Mouse (Mus musculus) myocyte (in vitro differentiated cells): Measurements from ENCODE around the gene Timp4. TPM values are rescaled to one million over a fixed set of nuclear protein-coding genes. Genes with fewer than 3 reads are reported as not detected.

Experiments used
- H3K27me3 ChIP-seq: one replicate; pipeline ENCODE4 v1.6.1; 2011; ENCODE audit not compliant: control insufficient read depth, insufficient read depth, insufficient read length
- H3K36me3 ChIP-seq: one replicate; pipeline ENCODE4 v1.6.1; 2011; ENCODE audit not compliant: control insufficient read depth, insufficient read depth
- H3K4me2 ChIP-seq: one replicate; pipeline ENCODE4 v1.6.1; 2011; ENCODE audit warnings: low read depth, control low read depth
- H3K4me3 ChIP-seq: one replicate; pipeline ENCODE4 v1.5.1; 2011; ENCODE audit warnings: mild to moderate bottlenecking, control low read depth, moderate library complexity
- H3K79me2 ChIP-seq: one replicate; pipeline ENCODE4 v1.6.1; 2011; ENCODE audit not compliant: control insufficient read depth, insufficient read depth
- H3ac ChIP-seq: one replicate; pipeline ENCODE4 v1.6.1; 2011; ENCODE audit not compliant: control insufficient read depth, insufficient read length
- CEBPB ChIP-seq: IDR thresholded peaks from 2 replicates; pipeline ENCODE4 v1.6.1; 2011; ENCODE audit warnings: mild to moderate bottlenecking, moderate library complexity; ENCODE audit not compliant: poor library complexity, insufficient read depth, severe bottlenecking
- E2F4 ChIP-seq: IDR thresholded peaks from one replicate; pipeline ENCODE4 v1.6.1; 2011; ENCODE audit warnings: mild to moderate bottlenecking, control low read depth, moderate library complexity; ENCODE audit not compliant: insufficient read depth
- MAX ChIP-seq: IDR thresholded peaks from one replicate; pipeline ENCODE4 v1.6.1; 2011; ENCODE audit warnings: low read depth, mild to moderate bottlenecking, control low read depth
- MYOD1 ChIP-seq, 3 experiments: IDR thresholded peaks; one replicate each; pipeline ENCODE4 v1.6.1; 2011; ENCODE audit warnings: control low read depth in 2 of 3, low read depth in 2 of 3, mild to moderate bottlenecking in 2 of 3, moderate library complexity in 1 of 3; ENCODE audit not compliant: insufficient read length in 2 of 3, control insufficient read depth in 1 of 3
- MYOG ChIP-seq, 3 experiments: IDR thresholded peaks; one replicate each; pipeline ENCODE4 v1.6.1; 2011; ENCODE audit warnings: control low read depth in 2 of 3, low read depth in 2 of 3, mild to moderate bottlenecking in 2 of 3; ENCODE audit not compliant: insufficient read length in 2 of 3, control insufficient read depth in 1 of 3, insufficient read depth in 1 of 3
- POLR2A ChIP-seq: IDR thresholded peaks from one replicate; pipeline ENCODE4 v1.6.1; 2011; ENCODE audit warnings: low read depth, mild to moderate bottlenecking, control low read depth, moderate library complexity; ENCODE audit not compliant: insufficient read length
- POLR2AphosphoS2 ChIP-seq: IDR thresholded peaks from one replicate; pipeline ENCODE4 v1.6.1; 2011; ENCODE audit warnings: low read depth, control low read depth; ENCODE audit not compliant: insufficient read length
- REST ChIP-seq: IDR thresholded peaks from one replicate; pipeline ENCODE4 v1.6.1; 2011; ENCODE audit warnings: mild to moderate bottlenecking, control low read depth, moderate library complexity; ENCODE audit not compliant: insufficient read depth, insufficient read length
- SRF ChIP-seq: IDR thresholded peaks from one replicate; pipeline ENCODE4 v1.6.1; 2011; ENCODE audit warnings: low read depth; ENCODE audit not compliant: control insufficient read depth, insufficient read length
- TCF12 ChIP-seq: IDR thresholded peaks from one replicate; pipeline ENCODE4 v1.6.1; 2011; ENCODE audit warnings: mild to moderate bottlenecking, control low read depth; ENCODE audit not compliant: poor library complexity, insufficient read depth, severe bottlenecking
- TCF3 ChIP-seq: IDR thresholded peaks from one replicate; pipeline ENCODE4 v1.6.1; 2011; ENCODE audit warnings: low read depth, control low read depth; ENCODE audit not compliant: insufficient read length
- USF1 ChIP-seq: IDR thresholded peaks from one replicate; pipeline ENCODE4 v1.6.1; 2011; ENCODE audit warnings: low read depth, mild to moderate bottlenecking, control low read depth, moderate library complexity
- polyA plus RNA-seq: library from polyadenylated mRNA; unstranded; fragments of >200 nt; fragmentation: generic; extraction: Trizol; gene quantifications from one replicate; pipeline ENCODE4 v1.2.1, GENCODE M21; 2012; ENCODE audit warnings: missing spikeins

Gene Timp4
- polyA plus RNA-seq, 1 experiment = 0.02 TPM

DNA sequence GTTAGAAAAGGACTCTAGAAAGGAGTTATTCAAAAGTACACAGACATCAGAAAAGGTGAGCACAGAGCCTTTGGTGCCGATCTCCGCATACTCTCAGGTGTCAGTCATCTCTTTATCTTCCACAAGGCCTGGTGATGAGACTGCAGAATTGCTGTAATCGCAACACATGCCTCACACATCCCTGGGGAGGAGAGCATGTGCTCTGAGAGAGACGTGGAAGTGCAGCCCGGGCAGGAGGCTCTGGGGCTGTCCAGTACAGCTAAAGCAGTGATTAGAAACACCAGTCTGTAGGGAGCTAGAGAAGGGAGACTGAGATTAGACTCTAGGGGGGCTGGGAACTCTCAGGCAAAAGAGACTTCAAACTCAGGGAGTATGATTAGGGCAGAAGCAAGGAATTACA lies 38.6 kb upstream of the Timp4 start:
- no peaks in the 10 kb centered on the region for H3K36me3 ChIP-seq
- H3K27me3 ChIP-seq = no peaks in the 10 kb centered on the region
- TF ChIP-seq E2F4 (no peak), POLR2A (no peak), MYOG (IDR thresholded peaks at IDR 0.05; ENCODE audit: control insufficient read depth in 1 of 3, insufficient read depth in 1 of 3, insufficient read length in 2 of 3, low read depth in 2 of 3) (no peak), SRF (no peak), MAX (no peak), TCF12 (no peak), REST (no peak), TCF3 (no peak), POLR2AphosphoS2 (no peak), CEBPB (no peak), MYOD1 (IDR thresholded peaks at IDR 0.05; ENCODE audit: control insufficient read depth in 1 of 3, insufficient read length in 2 of 3, low read depth in 2 of 3) (no peak), USF1 (no peak)
- no peak overlapping the region for H3K4me2 ChIP-seq
- no peaks in the 10 kb centered on the region for H3K79me2 ChIP-seq
- no peak overlapping the region for H3K4me3 ChIP-seq
- H3ac ChIP-seq = no peak overlapping the region

DNA sequence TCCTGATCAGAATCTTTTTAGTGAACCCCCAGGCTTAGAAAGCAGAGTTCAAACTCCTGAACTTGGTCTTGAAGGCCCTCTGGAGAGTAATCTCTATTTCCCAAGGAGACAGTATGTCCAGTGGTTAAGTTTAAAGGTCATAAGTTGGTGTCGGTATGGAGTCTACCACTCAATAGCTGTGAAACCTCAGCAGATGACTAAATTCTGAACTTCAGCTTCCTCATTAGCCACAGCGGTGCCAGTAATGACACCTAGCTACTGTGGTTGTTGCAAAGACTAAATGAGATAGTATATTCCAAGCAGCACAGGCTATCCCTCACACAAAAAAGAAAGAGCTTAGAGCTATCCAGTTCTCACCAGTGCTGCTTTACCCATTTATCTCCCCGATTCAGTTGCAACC lies 36.2 kb upstream of the Timp4 start:
- no peak overlapping the region for H3K4me2 ChIP-seq
- H3K4me3 ChIP-seq = no peak overlapping the region
- no peaks in the 10 kb centered on the region for H3K36me3 ChIP-seq
- no peak for TF ChIP-seq MYOG (IDR thresholded peaks at IDR 0.05; ENCODE audit: control insufficient read depth in 1 of 3, insufficient read depth in 1 of 3, insufficient read length in 2 of 3, low read depth in 2 of 3)
- no peak for TF ChIP-seq REST
- TF ChIP-seq POLR2AphosphoS2 = no peak
- TF ChIP-seq CEBPB = no peak
- TF ChIP-seq TCF3 = no peak
- TF ChIP-seq SRF = no peak
- no peak for TF ChIP-seq USF1
- TF ChIP-seq MAX = no peak
- TF ChIP-seq E2F4 = no peak
- no peak for TF ChIP-seq MYOD1 (IDR thresholded peaks at IDR 0.05; ENCODE audit: control insufficient read depth in 1 of 3, insufficient read length in 2 of 3, low read depth in 2 of 3)
- no peak for TF ChIP-seq TCF12
- no peak for TF ChIP-seq POLR2A
- H3K79me2 ChIP-seq = no peaks in the 10 kb centered on the region
- H3K27me3 ChIP-seq = no peaks in the 10 kb centered on the region
- H3ac ChIP-seq = no peak overlapping the region

DNA sequence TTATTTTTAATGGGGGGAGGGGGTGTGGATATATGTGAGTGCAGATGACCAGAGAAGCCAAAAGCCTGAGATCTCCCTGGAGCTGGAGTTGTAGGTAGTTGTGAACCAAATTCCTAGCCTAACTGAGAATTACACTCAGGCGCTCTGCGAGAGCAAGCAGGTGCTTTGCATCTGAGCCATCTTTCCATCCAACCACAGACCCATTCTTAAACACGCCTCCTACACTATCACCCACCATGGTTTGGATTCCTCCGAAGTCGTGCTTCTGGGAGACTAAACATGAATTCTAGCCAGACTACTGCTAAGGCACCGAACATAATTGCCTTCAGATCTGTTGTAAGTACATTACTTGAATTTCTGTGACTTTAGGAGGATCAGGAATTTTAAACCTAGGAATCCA lies 34.4 kb upstream of the Timp4 start:
- Histone ChIP-seq H3K79me2 (no peaks in the 10 kb centered on the region), H3K27me3 (no peaks in the 10 kb centered on the region), H3ac (no peak overlapping the region)

DNA sequence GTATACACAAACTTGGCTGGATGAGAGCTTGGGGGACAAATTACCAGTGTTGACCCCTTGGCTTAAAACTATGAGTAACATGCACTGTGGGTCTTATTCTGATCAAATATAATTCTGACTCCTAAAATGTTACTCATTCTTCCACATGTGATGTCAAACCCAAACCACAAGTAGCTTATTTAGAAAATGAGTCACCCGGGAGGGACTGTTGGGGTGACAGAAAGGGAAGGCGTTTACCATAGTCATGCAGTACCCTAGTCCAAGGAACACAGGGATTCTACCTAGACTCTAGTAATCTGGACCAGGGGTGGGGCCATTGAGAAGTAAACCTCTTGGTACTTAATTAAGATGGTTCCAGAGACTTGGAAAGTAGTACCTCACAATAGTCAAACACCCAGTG lies 32.1 kb upstream of the Timp4 start:
- Histone ChIP-seq H3ac (no peak overlapping the region), H3K4me2 (peak overlapping the region; percentile 38), H3K4me3 (no peak overlapping the region), H3K36me3 (no peaks in the 10 kb centered on the region), H3K79me2 (no peaks in the 10 kb centered on the region), H3K27me3 (no peaks in the 10 kb centered on the region)
- TF ChIP-seq TCF12 (no peak), USF1 (peak; percentile 49)

More for the DNA sequence above, 34.4 kb upstream of the Timp4 start:
- Histone ChIP-seq H3K4me3 (no peak overlapping the region), H3K36me3 (no peaks in the 10 kb centered on the region), H3K4me2 (no peak overlapping the region)
- no peak for TF ChIP-seq USF1
- no peak for TF ChIP-seq TCF3
- TF ChIP-seq SRF = no peak
- no peak for TF ChIP-seq POLR2A
- TF ChIP-seq MYOG (IDR thresholded peaks at IDR 0.05; ENCODE audit: control insufficient read depth in 1 of 3, insufficient read depth in 1 of 3, insufficient read length in 2 of 3, low read depth in 2 of 3) = no peak
- TF ChIP-seq CEBPB = no peak
- no peak for TF ChIP-seq MAX
- no peak for TF ChIP-seq POLR2AphosphoS2
- TF ChIP-seq E2F4 = no peak
- no peak for TF ChIP-seq MYOD1 (IDR thresholded peaks at IDR 0.05; ENCODE audit: control insufficient read depth in 1 of 3, insufficient read length in 2 of 3, low read depth in 2 of 3)
- no peak for TF ChIP-seq REST
- no peak for TF ChIP-seq TCF12

DNA sequence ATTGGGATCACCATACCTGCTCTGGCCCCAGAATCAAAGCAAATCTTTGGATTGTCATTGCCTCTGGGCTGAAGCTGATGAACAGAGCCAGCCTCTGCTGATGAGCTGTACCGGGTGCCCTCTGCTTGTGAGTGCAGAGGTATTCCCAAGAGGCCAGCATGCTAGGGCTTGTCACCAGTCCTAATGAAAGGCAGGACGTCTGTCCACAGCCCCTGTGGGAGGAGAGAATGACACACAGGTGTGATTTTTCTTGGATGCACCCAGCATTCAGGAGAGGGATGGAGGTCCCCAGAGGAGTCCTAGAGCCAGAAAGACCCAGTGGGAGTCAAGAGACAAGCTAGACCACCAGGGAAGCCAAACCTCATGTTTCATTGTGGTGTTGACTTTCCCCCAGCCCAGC lies 27.6 kb upstream of the Timp4 start:
- H3ac ChIP-seq = no peak overlapping the region
- H3K36me3 ChIP-seq = no peaks in the 10 kb centered on the region
- no peaks in the 10 kb centered on the region for H3K27me3 ChIP-seq
- no peak overlapping the region for H3K4me3 ChIP-seq
- TF ChIP-seq TCF12 (no peak), MYOG (IDR thresholded peaks at IDR 0.05; ENCODE audit: control insufficient read depth in 1 of 3, insufficient read depth in 1 of 3, insufficient read length in 2 of 3, low read depth in 2 of 3) (no peak), POLR2A (no peak), CEBPB (no peak), POLR2AphosphoS2 (no peak), MAX (no peak), SRF (no peak), E2F4 (no peak), TCF3 (no peak), MYOD1 (IDR thresholded peaks at IDR 0.05; ENCODE audit: control insufficient read depth in 1 of 3, insufficient read length in 2 of 3, low read depth in 2 of 3) (no peak), REST (no peak), USF1 (no peak)
- H3K79me2 ChIP-seq = no peaks in the 10 kb centered on the region
- no peak overlapping the region for H3K4me2 ChIP-seq
